Mouse (Mus musculus): ENCODE results near the gene 1700088E04Rik.

Gene 1700088E04Rik

GRCm38 (mm10) chr15:79099456-79099855 is 41.6 kb downstream of the 1700088E04Rik start:
- H3K36me3 ChIP-seq (ENCODE audit: control insufficient read depth, insufficient read depth, low read length, poor library complexity, severe bottlenecking), result peaks cover 2% of the 10 kb centered on the region; the same call in 1 of the 2 replicates
- DNase-seq (ENCODE audit: low read depth, low spot score), result no peak
- H3K27me3 ChIP-seq (ENCODE audit: control insufficient read depth, insufficient read depth, low read length, poor library complexity, severe bottlenecking), result no peaks in the 10 kb centered on the region

DNA sequence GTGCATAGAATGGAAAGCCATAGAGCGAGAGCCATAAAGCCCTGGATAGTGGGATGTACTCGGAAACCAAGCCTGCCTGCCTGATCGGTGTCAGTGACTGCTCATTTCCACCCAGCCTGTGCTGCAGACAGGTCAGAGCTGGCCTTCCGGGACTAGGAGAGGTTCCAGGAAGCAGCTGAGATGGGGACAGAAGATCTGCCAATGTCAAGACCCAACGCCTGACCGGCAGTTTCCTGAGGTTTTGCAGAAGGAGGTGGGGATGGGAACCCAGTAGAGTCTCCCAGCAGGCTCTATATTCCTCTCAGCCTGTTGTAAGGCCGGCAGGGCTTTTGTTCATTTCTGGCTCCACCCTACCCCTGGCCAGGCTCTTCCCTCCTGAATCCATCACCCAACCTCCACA is 42.2 kb downstream of the 1700088E04Rik start:
- DNase-seq (ENCODE audit: low read depth, low spot score), result no peak
- Histone ChIP-seq H3K36me3 (ENCODE audit: control insufficient read depth, insufficient read depth, low read length, poor library complexity, severe bottlenecking) (peaks cover 5% of the 10 kb centered on the region; the same call in 1 of the 2 replicates), H3K27me3 (ENCODE audit: control insufficient read depth, insufficient read depth, low read length, poor library complexity, severe bottlenecking) (no peaks in the 10 kb centered on the region)

GRCm38 (mm10) chr15:79098220-79098619 is 42.8 kb downstream of the 1700088E04Rik start:
- H3K27me3 ChIP-seq (ENCODE audit: control insufficient read depth, insufficient read depth, low read length, poor library complexity, severe bottlenecking), result peaks cover under 1% of the 10 kb centered on the region; the same call in 1 of the 2 replicates
- no peak for DNase-seq (ENCODE audit: low read depth, low spot score)
- peaks cover 6% of the 10 kb centered on the region for H3K36me3 ChIP-seq (ENCODE audit: control insufficient read depth, insufficient read depth, low read length, poor library complexity, severe bottlenecking)

- H3K27me3 ChIP-seq (ENCODE audit: control insufficient read depth, insufficient read depth, low read length, poor library complexity, severe bottlenecking), result peaks cover 2% of the 10 kb centered on the region; the same call in 1 of the 2 replicates
- peaks cover 8% of the 10 kb centered on the region for H3K36me3 ChIP-seq (ENCODE audit: control insufficient read depth, insufficient read depth, low read length, poor library complexity, severe bottlenecking)
- no peak for DNase-seq (ENCODE audit: low read depth, low spot score)
Observed at GRCm38 (mm10) chr15:79097611-79098025, 43.4 kb downstream of the 1700088E04Rik start.

GRCm38 (mm10) chr15:79097135-79097534 is 43.9 kb downstream of the 1700088E04Rik start:
- Histone ChIP-seq H3K36me3 (ENCODE audit: control insufficient read depth, insufficient read depth, low read length, poor library complexity, severe bottlenecking) (peaks cover 10% of the 10 kb centered on the region), H3K27me3 (ENCODE audit: control insufficient read depth, insufficient read depth, low read length, poor library complexity, severe bottlenecking) (peaks cover 2% of the 10 kb centered on the region; the same call in 1 of the 2 replicates)
- DNase-seq (ENCODE audit: low read depth, low spot score), result no peak

GRCm38 (mm10) chr15:79096556-79096955 is 44.5 kb downstream of the 1700088E04Rik start:
- peaks cover 12% of the 10 kb centered on the region for H3K36me3 ChIP-seq (ENCODE audit: control insufficient read depth, insufficient read depth, low read length, poor library complexity, severe bottlenecking)
- H3K27me3 ChIP-seq (ENCODE audit: control insufficient read depth, insufficient read depth, low read length, poor library complexity, severe bottlenecking), result peaks cover 2% of the 10 kb centered on the region; the same call in 1 of the 2 replicates
- DNase-seq (ENCODE audit: low read depth, low spot score), result no peak

DNA sequence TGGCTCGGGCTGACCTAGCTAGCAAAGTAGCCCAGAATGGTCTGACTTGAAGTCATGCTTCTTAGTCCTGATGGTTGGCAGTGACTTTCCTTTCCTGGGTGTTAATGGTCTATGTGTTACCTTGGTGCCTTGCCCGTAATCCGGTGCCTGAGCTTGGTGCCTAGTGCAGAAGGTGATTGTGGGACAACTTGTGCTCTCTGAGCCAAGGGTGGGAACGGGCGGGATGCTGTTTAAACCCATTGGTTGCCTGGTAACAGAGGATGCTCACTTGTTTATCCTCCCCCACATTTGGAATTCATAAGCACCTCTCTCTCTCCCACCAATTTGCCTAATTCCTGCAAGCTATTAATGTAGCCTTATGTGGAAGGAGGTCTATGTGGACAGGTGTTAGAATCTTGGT is 45.6 kb downstream of the 1700088E04Rik start:
- no peak for DNase-seq (ENCODE audit: low read depth, low spot score)
- H3K36me3 ChIP-seq (ENCODE audit: control insufficient read depth, insufficient read depth, low read length, poor library complexity, severe bottlenecking), result peaks cover 14% of the 10 kb centered on the region
- peaks cover 2% of the 10 kb centered on the region; the same call in 1 of the 2 replicates for H3K27me3 ChIP-seq (ENCODE audit: control insufficient read depth, insufficient read depth, low read length, poor library complexity, severe bottlenecking)

- DNase-seq (ENCODE audit: low read depth, low spot score), result no peak
- Histone ChIP-seq H3K27me3 (ENCODE audit: control insufficient read depth, insufficient read depth, low read length, poor library complexity, severe bottlenecking) (peaks cover 2% of the 10 kb centered on the region; the same call in 1 of the 2 replicates), H3K36me3 (ENCODE audit: control insufficient read depth, insufficient read depth, low read length, poor library complexity, severe bottlenecking) (peaks cover 14% of the 10 kb centered on the region)
Observed at GRCm38 (mm10) chr15:79093083-79093839, 47.8 kb downstream of the 1700088E04Rik start.

- DNase-seq (ENCODE audit: low read depth, low spot score), result no peak
- Histone ChIP-seq H3K27me3 (ENCODE audit: control insufficient read depth, insufficient read depth, low read length, poor library complexity, severe bottlenecking) (peaks cover 2% of the 10 kb centered on the region; the same call in 1 of the 2 replicates), H3K36me3 (ENCODE audit: control insufficient read depth, insufficient read depth, low read length, poor library complexity, severe bottlenecking) (peaks cover 14% of the 10 kb centered on the region)
Observed at GRCm38 (mm10) chr15:79092284-79092683, 48.8 kb downstream of the 1700088E04Rik start.

GRCm38 (mm10) chr15:79079567-79079966 is 61.5 kb downstream of the 1700088E04Rik start:
- H3K27me3 ChIP-seq (ENCODE audit: control insufficient read depth, insufficient read depth, low read length, poor library complexity, severe bottlenecking), result no peaks in the 10 kb centered on the region
- H3K36me3 ChIP-seq (ENCODE audit: control insufficient read depth, insufficient read depth, low read length, poor library complexity, severe bottlenecking), result peaks cover 23% of the 10 kb centered on the region
- no peak for DNase-seq (ENCODE audit: low read depth, low spot score)

All from splenic B cell, adult 2 months (primary cell).